Mouse (Mus musculus): ENCODE results near the gene Gm13199. TPM values are rescaled to one million over a fixed set of nuclear protein-coding genes. Genes with fewer than 3 reads are reported as not detected.

Gene Gm13199
- total RNA-seq, 2 experiments from 2014 or later = not detected

- no peak for DNase-seq (ENCODE audit: low spot score)
Measured at GRCm38 (mm10) chr2:5822449-5822848, 40.3 kb downstream of the Gm13199 start.

- DNase-seq (ENCODE audit: low spot score) = no peak
Measured at GRCm38 (mm10) chr2:5821264-5821663, 41.5 kb downstream of the Gm13199 start.

Other genes starting within 250 kb of the Gm13199 start
- 1 to 10 TPM in 1 of 2 experiments, under 1 TPM in 1; 0.82 to 2.0 TPM for gene Camk1d, start 148.4 kb downstream of the Gm13199 start, total RNA-seq (2021)
- 1 to 10 TPM; 3.2 to 3.3 TPM for gene Nudt5, start 17.9 kb downstream of the Gm13199 start, total RNA-seq (2021)
- 10 to 100 TPM; 74.5 to 76.7 TPM for gene Cdc123, start 17.8 kb downstream of the Gm13199 start, total RNA-seq (2021)
- 10 to 100 TPM; 29.4 to 31.9 TPM for gene Sec61a2, start 32.5 kb upstream of the Gm13199 start, total RNA-seq (2021)
- gene Dhtkd1, start 79.9 kb upstream of the Gm13199 start, total RNA-seq (2021) = 1 to 10 TPM; 1.7 to 2.6 TPM
- gene Upf2, start 88.5 kb upstream of the Gm13199 start, total RNA-seq (2021) = 10 to 100 TPM; 29.0 to 29.4 TPM

Measured in gastrocnemius, adult 18-20 months (tissue).